Mouse (Mus musculus) R1 (cell line): Measurements from ENCODE around the gene Pik3c2b.

Source experiments
- DNase-seq: peaks from one replicate; pipeline ENCODE4 v3.0.0-alpha.2; 2018; ENCODE audit warnings: low read depth, low spot score

Pik3c2b gene

GRCm38 (mm10) chr1:133132388-133133326 is 87.2 kb downstream of the Pik3c2b start:
- no peak for DNase-seq

GRCm38 (mm10) chr1:133133425-133133824 is 88.0 kb downstream of the Pik3c2b start:
- no peak for DNase-seq

GRCm38 (mm10) chr1:133134071-133134470 is 88.6 kb downstream of the Pik3c2b start:
- no peak for DNase-seq

GRCm38 (mm10) chr1:133134881-133135280 is 89.4 kb downstream of the Pik3c2b start:
- no peak for DNase-seq

GRCm38 (mm10) chr1:133135808-133136207 is 90.3 kb downstream of the Pik3c2b start:
- no peak for DNase-seq

GRCm38 (mm10) chr1:133138401-133138800 is 92.9 kb downstream of the Pik3c2b start:
- no peak for DNase-seq

GRCm38 (mm10) chr1:133146014-133147009 is 100.8 kb downstream of the Pik3c2b start:
- DNase-seq: peak; percentile 89

- DNase-seq: no peak
These were observed 101.9 kb downstream of the Pik3c2b start for GRCm38 (mm10) chr1:133147324-133147723.

GRCm38 (mm10) chr1:133148122-133148521 is 102.7 kb downstream of the Pik3c2b start:
- DNase-seq: no peak

- no peak for DNase-seq
These were observed 105.1 kb downstream of the Pik3c2b start for GRCm38 (mm10) chr1:133150556-133150955.

- no peak for DNase-seq
These were observed 106.7 kb downstream of the Pik3c2b start for GRCm38 (mm10) chr1:133152213-133152612.

GRCm38 (mm10) chr1:133155270-133155669 is 109.8 kb downstream of the Pik3c2b start:
- no peak for DNase-seq
